Mouse (Mus musculus): ENCODE measurements around the gene Igf2bp1.
A peak's percentile ranks its signal among the peaks of the same experiment; 100 is the strongest.

Igf2bp1 gene

GRCm38 (mm10) chr11:96005403-96006271 lies at the start of gene Igf2bp1:
Igf2bp1 (minus strand) TSS chr11:96005940.
- DNase-seq (ENCODE audit: low read depth, low spot score): peak; percentile 70

GRCm38 (mm10) chr11:96050854-96051253 lies 45.1 kb upstream of the Igf2bp1 start:
- DNase-seq (ENCODE audit: low read depth, low spot score): peak; percentile 56

GRCm38 (mm10) chr11:96049939-96050338 lies 44.2 kb upstream of the Igf2bp1 start:
- DNase-seq (ENCODE audit: low read depth, low spot score): no peak

GRCm38 (mm10) chr11:96047469-96048373 lies 42.0 kb upstream of the Igf2bp1 start:
- DNase-seq (ENCODE audit: low read depth, low spot score): no peak

GRCm38 (mm10) chr11:96046793-96047192 lies 41.1 kb upstream of the Igf2bp1 start:
- DNase-seq (ENCODE audit: low read depth, low spot score): no peak

GRCm38 (mm10) chr11:96046028-96046427 lies 40.3 kb upstream of the Igf2bp1 start:
- DNase-seq (ENCODE audit: low read depth, low spot score): no peak

GRCm38 (mm10) chr11:96044803-96045567 lies 39.2 kb upstream of the Igf2bp1 start:
- DNase-seq (ENCODE audit: low read depth, low spot score): no peak

GRCm38 (mm10) chr11:96038560-96038959 lies 32.8 kb upstream of the Igf2bp1 start:
- no peak for DNase-seq (ENCODE audit: low read depth, low spot score)

- no peak for DNase-seq (ENCODE audit: low read depth, low spot score)
Observed at GRCm38 (mm10) chr11:96037499-96037898, 31.8 kb upstream of the Igf2bp1 start.

- DNase-seq (ENCODE audit: low read depth, low spot score): peak; percentile 23
Observed at GRCm38 (mm10) chr11:96035133-96035532, 29.4 kb upstream of the Igf2bp1 start.

- peak; percentile 95 for DNase-seq (ENCODE audit: low read depth, low spot score)
Observed at GRCm38 (mm10) chr11:96034596-96035052, 28.9 kb upstream of the Igf2bp1 start, which contains the start of gene Snf8. Snf8 (plus strand) TSS chr11:96034885.

- DNase-seq (ENCODE audit: low read depth, low spot score): peak; percentile 60
Observed at GRCm38 (mm10) chr11:96034116-96034515, 28.4 kb upstream of the Igf2bp1 start.

- peak; percentile 77 for DNase-seq (ENCODE audit: low read depth, low spot score)
Observed at GRCm38 (mm10) chr11:96033264-96033663, 27.5 kb upstream of the Igf2bp1 start.

- DNase-seq (ENCODE audit: low read depth, low spot score): peak; percentile 28
Observed at GRCm38 (mm10) chr11:96031701-96032100, 26.0 kb upstream of the Igf2bp1 start.

- no peak for DNase-seq (ENCODE audit: low read depth, low spot score)
Observed at GRCm38 (mm10) chr11:96030571-96030970, 24.8 kb upstream of the Igf2bp1 start.

- no peak for DNase-seq (ENCODE audit: low read depth, low spot score)
Observed at GRCm38 (mm10) chr11:96028130-96028529, 22.4 kb upstream of the Igf2bp1 start.

- peak; percentile 36 for DNase-seq (ENCODE audit: low read depth, low spot score)
Observed at GRCm38 (mm10) chr11:96020622-96021021, 14.9 kb upstream of the Igf2bp1 start.

GRCm38 (mm10) chr11:96017941-96018351 lies 12.2 kb upstream of the Igf2bp1 start:
- DNase-seq (ENCODE audit: low read depth, low spot score): peak; percentile 96

- no peak for DNase-seq (ENCODE audit: low read depth, low spot score)
Observed at GRCm38 (mm10) chr11:96015421-96015820, 9.7 kb upstream of the Igf2bp1 start.

- no peak for DNase-seq (ENCODE audit: low read depth, low spot score)
Observed at GRCm38 (mm10) chr11:96011982-96012381, 6.2 kb upstream of the Igf2bp1 start.

GRCm38 (mm10) chr11:96008827-96009226 lies 3.1 kb upstream of the Igf2bp1 start:
- no peak for DNase-seq (ENCODE audit: low read depth, low spot score)
